Mouse (Mus musculus): ENCODE measurements around the gene Gm20924. TPM values are rescaled to one million over a fixed set of nuclear protein-coding genes. Genes with fewer than 3 reads are reported as not detected.
"Not testable (repeated sequence)": the region's sequence is repeated elsewhere in the genome, so short reads cannot be mapped to it uniquely, and the experiment has no call there.

Gene Gm20924
- polyA plus RNA-seq (2014; fragmentation: Nextera tagmentation; extraction: Ambion mirVana), result not detected in 2 replicates

DNA sequence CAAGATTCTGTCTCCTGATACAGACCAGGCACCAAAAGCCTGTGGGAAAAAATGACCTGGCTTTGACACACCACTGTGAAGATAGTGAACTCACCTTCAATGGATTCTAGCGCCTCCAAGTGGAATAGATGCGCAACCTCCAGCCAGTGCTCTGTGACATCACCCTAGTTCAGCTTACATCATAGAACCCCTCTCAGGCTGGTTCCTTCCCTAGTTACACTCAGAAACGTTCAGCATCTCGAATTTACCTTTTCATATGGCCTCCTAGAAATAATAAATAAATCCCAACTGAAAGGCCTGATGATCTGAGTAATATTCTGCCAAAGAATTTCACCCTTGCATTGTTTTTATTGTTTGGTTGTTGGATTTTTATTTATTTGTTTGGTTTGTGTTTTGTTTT lies at the start of gene Gm20924:
Gene Gm20924, minus strand, starts transcription at position 101 of the 400 bp plus-strand sequence.
- H3K4me3 ChIP-seq (ENCODE audit: low read depth, low read length); H3K27ac ChIP-seq (ENCODE audit: low read depth); H3K9ac ChIP-seq; H3K9me3 ChIP-seq (ENCODE audit: low read depth, low read length); H3K27me3 ChIP-seq (ENCODE audit: insufficient read depth, low read length); H3K4me1 ChIP-seq (ENCODE audit: insufficient read depth); DNase-seq; ATAC-seq (ENCODE audit: insufficient read depth); H3K36me3 ChIP-seq (ENCODE audit: insufficient read depth); H3K4me2 ChIP-seq: not testable (repeated sequence)
- WGBS, result no CpG with 5 or more reads among the region's 4 CpGs

Other genes starting within 250 kb of the Gm20924 start
- not detected in 2 replicates for gene Gm20736, start 170.2 kb upstream of the Gm20924 start, polyA plus RNA-seq (2014; fragmentation: Nextera tagmentation; extraction: Ambion mirVana)